Mouse (Mus musculus) erythroblast, embryonic 14.5 days (primary cell): ENCODE data around the gene Haao.

ENCODE experiments used
- GATA1 ChIP-seq: IDR thresholded peaks from 2 replicates; pipeline ENCODE4 v1.6.1; 2012; ENCODE audit warnings: low read length, inconsistent platforms, mixed read lengths
- TAL1 ChIP-seq: IDR thresholded peaks from 3 replicates; pipeline ENCODE4 v1.6.1; 2012; ENCODE audit warnings: low read length, inconsistent platforms, mixed read lengths

GRCm38 (mm10) chr17:83847815-83848214 is at the start of gene Haao:
- TF ChIP-seq TAL1 = no peak
- TF ChIP-seq GATA1 = no peak
